Mouse (Mus musculus) CH12.LX (cell line): Measurements from ENCODE around the gene Prkca. TPM values are rescaled to one million over a fixed set of nuclear protein-coding genes. Genes with fewer than 3 reads are reported as not detected.
"Not testable (repeated sequence)": the region's sequence is repeated elsewhere in the genome, so short reads cannot be mapped to it uniquely, and the experiment has no call there.

ENCODE experiments used
- DNase-seq: peaks from one replicate; pipeline ENCODE4 v3.0.0-alpha.2; 2013; ENCODE audit errors: extremely low read depth
- H3K27ac ChIP-seq: 2 replicates; pipeline ENCODE4 v1.5.1; 2012; ENCODE audit warnings: low read depth, mild to moderate bottlenecking, control low read depth, moderate library complexity; ENCODE audit not compliant: insufficient read depth
- H3K27me3 ChIP-seq: replicated peaks from 2 replicates; pipeline ENCODE3; 2012; ENCODE audit warnings: inconsistent platforms
- H3K36me3 ChIP-seq, 2 experiments: replicated peaks in 1 of 2; 2 replicates each; pipeline versions ENCODE3 to v1.6.1; 2012; ENCODE audit warnings: inconsistent platforms in 1 of 2, low read length in 1 of 2, mild to moderate bottlenecking in 1 of 2, mixed read lengths in 1 of 2, moderate library complexity in 1 of 2; ENCODE audit not compliant: control insufficient read depth in 1 of 2, insufficient read depth in 1 of 2
- H3K4me1 ChIP-seq, 2 experiments: 2 replicates each; pipeline ENCODE4 v1.6.1; 2012; ENCODE audit warnings: inconsistent platforms in 1 of 2, moderate library complexity in 1 of 2; ENCODE audit not compliant: insufficient read depth in 2 of 2, control insufficient read depth in 1 of 2
- H3K4me2 ChIP-seq: 2 replicates; pipeline ENCODE4 v1.6.1; 2012; ENCODE audit warnings: low read depth, mild to moderate bottlenecking, control low read depth; ENCODE audit not compliant: poor library complexity, insufficient read depth, severe bottlenecking
- H3K4me3 ChIP-seq, 3 experiments: fragments of 150-350 bp in 1 of 3; sonication (generic) in 1 of 3; replicated peaks in 1 of 3; 2 replicates each; pipeline versions ENCODE3 to v1.5.1; 2011 to 2012; ENCODE audit warnings: low read depth in 2 of 3, low read length in 2 of 3, mild to moderate bottlenecking in 2 of 3, moderate library complexity in 2 of 3, control low read depth in 1 of 3, improper control_type of control experiment in 1 of 3, inconsistent platforms in 1 of 3, mixed read lengths in 1 of 3; ENCODE audit not compliant: poor library complexity in 1 of 3
- H3K79me2 ChIP-seq: replicated peaks from 2 replicates; pipeline ENCODE4 v1.6.1; 2012; ENCODE audit warnings: mild to moderate bottlenecking, moderate library complexity; ENCODE audit not compliant: control insufficient read depth, poor library complexity, insufficient read depth, severe bottlenecking; ENCODE audit errors: extremely low read depth
- H3K9ac ChIP-seq: 2 replicates; pipeline ENCODE4 v1.6.1; 2012; ENCODE audit warnings: low read depth, mild to moderate bottlenecking, control low read depth, moderate library complexity; ENCODE audit not compliant: insufficient read depth
- H3K9me3 ChIP-seq: replicated peaks from 2 replicates; pipeline ENCODE3; 2012; ENCODE audit warnings: low read length, inconsistent platforms, mixed read lengths
- CHD1 ChIP-seq: IDR thresholded peaks from 2 replicates; pipeline ENCODE4 v1.6.1; 2012; ENCODE audit warnings: low read depth, low read length, improper control_type of control experiment, inconsistent platforms
- CHD2 ChIP-seq: IDR thresholded peaks from 2 replicates; pipeline ENCODE4 v1.6.1; 2011; ENCODE audit warnings: low read length, improper control_type of control experiment
- CTCF ChIP-seq, 2 experiments: IDR thresholded peaks in 1 of 2; conservative IDR thresholded peaks in 1 of 2; 2 replicates each; pipeline ENCODE4 v1.5.1; 2011 to 2012; ENCODE audit warnings: low read depth in 2 of 2, low read length in 2 of 2, improper control_type of control experiment in 1 of 2, inconsistent platforms in 1 of 2, mild to moderate bottlenecking in 1 of 2, moderate library complexity in 1 of 2
- ELF1 ChIP-seq: IDR thresholded peaks from 2 replicates; pipeline ENCODE4 v1.6.1; 2014; ENCODE audit warnings: low read depth, mild to moderate bottlenecking, inconsistent platforms, low read length, improper control_type of control experiment
- GABPA ChIP-seq: IDR thresholded peaks from 2 replicates; pipeline ENCODE4 v1.6.1; 2012; ENCODE audit warnings: low read depth, low read length, improper control_type of control experiment, inconsistent platforms; ENCODE audit not compliant: insufficient replicate concordance
- HCFC1 ChIP-seq: IDR thresholded peaks from 2 replicates; pipeline ENCODE4 v1.6.1; 2012; ENCODE audit warnings: low read depth, mild to moderate bottlenecking, inconsistent platforms, low read length, improper control_type of control experiment
- IRF4 ChIP-seq: IDR thresholded peaks from 2 replicates; pipeline ENCODE4 v1.6.1; 2014; ENCODE audit warnings: low read depth, mild to moderate bottlenecking, inconsistent platforms, low read length, improper control_type of control experiment
- MAX ChIP-seq: IDR thresholded peaks from 2 replicates; pipeline ENCODE4 v1.6.1; 2011; ENCODE audit warnings: low read length, improper control_type of control experiment
- MEF2A ChIP-seq: IDR thresholded peaks from 2 replicates; pipeline ENCODE4 v1.6.1; 2014; ENCODE audit warnings: low read depth, mild to moderate bottlenecking, inconsistent platforms, low read length, improper control_type of control experiment, borderline replicate concordance
- MYC ChIP-seq: IDR thresholded peaks from 2 replicates; pipeline ENCODE4 v1.6.1; 2011; ENCODE audit warnings: low read depth, mild to moderate bottlenecking, improper control_type of control experiment, low read length
- NELFE ChIP-seq: IDR thresholded peaks from 2 replicates; pipeline ENCODE4 v1.6.1; 2011; ENCODE audit warnings: low read depth, low read length, improper control_type of control experiment
- NRF1 ChIP-seq: IDR thresholded peaks from 2 replicates; pipeline ENCODE4 v1.6.1; 2014; ENCODE audit warnings: low read depth, mild to moderate bottlenecking, inconsistent platforms, low read length, improper control_type of control experiment, moderate library complexity
- PAX5 ChIP-seq: IDR thresholded peaks from 2 replicates; pipeline ENCODE4 v1.6.1; 2012; ENCODE audit warnings: low read length, inconsistent platforms, mixed read lengths
- RCOR1 ChIP-seq: conservative IDR thresholded peaks from 2 replicates; pipeline ENCODE4 v1.6.1; 2012; ENCODE audit warnings: low read depth, mild to moderate bottlenecking, inconsistent platforms, low read length, improper control_type of control experiment
- UBTF ChIP-seq: IDR thresholded peaks from 2 replicates; pipeline ENCODE4 v1.6.1; 2012; ENCODE audit warnings: low read depth, mild to moderate bottlenecking, inconsistent platforms, low read length, improper control_type of control experiment, moderate library complexity
- USF2 ChIP-seq: conservative IDR thresholded peaks from 2 replicates; pipeline ENCODE4 v1.6.1; 2011; ENCODE audit warnings: low read depth, low read length, improper control_type of control experiment
- ZC3H11A ChIP-seq: IDR thresholded peaks from 2 replicates; pipeline ENCODE4 v1.6.1; 2012; ENCODE audit warnings: low read depth, mild to moderate bottlenecking, inconsistent platforms, low read length, improper control_type of control experiment
- ZKSCAN1 ChIP-seq: IDR thresholded peaks from 2 replicates; pipeline ENCODE4 v1.6.1; 2012; ENCODE audit warnings: low read depth, inconsistent platforms, low read length, improper control_type of control experiment, borderline replicate concordance
- dilution Hi-C: fragments of 300-500 bp; cut with MboI; formaldehyde crosslinking; loops from 2 replicates; pipeline ENCODE4 v1.14.3; 2020; ENCODE audit warnings: low sequenced_read_pairs; ENCODE audit not compliant: extremely low pct_unique_long_range_greater_than_20kb, extremely low pct_ligation_motif_present
- in situ Hi-C: fragments of 300-500 bp; cut with MboI; formaldehyde crosslinking; loops from 3 replicates; pipeline ENCODE4 v1.14.3; 2019; ENCODE audit warnings: low sequenced_read_pairs, low pct_ligation_motif_present, low pct_unique_long_range_greater_than_20kb, mixed read lengths
- polyA plus RNA-seq: library from polyadenylated mRNA; unstranded; fragments of >175 nt; gene quantifications from 2 replicates; pipeline ENCODE4 v1.2.1, GENCODE M21; 2012; ENCODE audit warnings: low read depth; ENCODE audit not compliant: insufficient read length
- total RNA-seq, 2 experiments: library from RNA; depleted of rRNA; stranded (reverse); fragments of 300-350 nt in 1 of 2; fragments of >200 nt in 1 of 2; gene quantifications; 2 replicates each; pipeline ENCODE4 v1.2.3; 2012 to 2014

Gene Prkca
- total and polyA plus RNA-seq, 3 experiments: 40.0 to 107 (median 43.7) TPM

GRCm38 (mm10) chr11:108088063-108088462 lies 255.7 kb downstream of the Prkca start:
- peaks cover 26 to 53% of the 10 kb centered on the region in 2 experiments for H3K4me1 ChIP-seq
- H3K27me3 ChIP-seq: no peaks in the 10 kb centered on the region
- H3K4me2 ChIP-seq: no peak overlapping the region
- DNase-seq: no peak
- H3K27ac ChIP-seq: no peak overlapping the region
- no peak overlapping the region for H3K4me3 ChIP-seq
- dilution Hi-C loops (no loop called here), in situ Hi-C loops (no loop called here)
- H3K36me3 ChIP-seq: peaks cover 0 to 43% of the 10 kb centered on the region in 2 experiments
- TF ChIP-seq IRF4: no peak
- TF ChIP-seq UBTF: no peak
- no peak for TF ChIP-seq NRF1
- H3K9me3 ChIP-seq: no peaks in the 10 kb centered on the region
- H3K79me2 ChIP-seq: no peaks in the 10 kb centered on the region
- H3K9ac ChIP-seq: no peak overlapping the region

GRCm38 (mm10) chr11:108087105-108087700 lies 256.5 kb downstream of the Prkca start:
- dilution Hi-C loops, H3K9ac ChIP-seq, H3K4me3 ChIP-seq, H3K27me3 ChIP-seq, DNase-seq, H3K9me3 ChIP-seq, H3K79me2 ChIP-seq, in situ Hi-C loops, H3K4me2 ChIP-seq, H3K27ac ChIP-seq: not testable (repeated sequence)
- H3K4me1 ChIP-seq: peaks cover 18 to 44% of the 10 kb centered on the region in 2 experiments
- peaks cover 0 to 45% of the 10 kb centered on the region in 2 experiments for H3K36me3 ChIP-seq

DNA sequence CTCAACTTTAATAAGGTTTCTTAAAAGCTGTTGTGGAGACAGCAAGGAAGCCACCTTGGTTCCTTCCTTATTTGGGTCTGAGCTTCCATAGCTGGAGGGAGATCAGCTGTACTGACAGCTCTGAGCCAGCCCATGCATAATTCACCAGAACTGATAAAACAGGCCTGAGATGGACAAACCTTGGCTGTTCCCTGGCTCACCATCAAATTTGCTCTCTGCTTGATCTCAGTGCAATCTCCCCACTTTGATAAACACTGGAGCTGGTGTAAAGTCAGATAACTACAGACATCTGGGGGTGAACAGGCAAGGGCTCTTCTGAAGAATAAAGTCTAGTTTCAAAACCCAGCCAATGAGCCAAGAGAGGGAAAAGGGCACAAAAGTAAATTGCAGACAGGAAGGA lies 261.1 kb downstream of the Prkca start:
- no peaks in the 10 kb centered on the region for H3K79me2 ChIP-seq
- TF ChIP-seq CHD1 (no peak), NELFE (no peak), RCOR1 (no peak), GABPA (no peak), MEF2A (no peak), CHD2 (no peak), PAX5 (no peak), MYC (no peak), NRF1 (no peak), UBTF (no peak), HCFC1 (no peak), CTCF (conservative IDR thresholded peaks at IDR 0.05 in 1 of 2, IDR thresholded peaks at IDR 0.05 in 1 of 2; ENCODE audit: low read depth in 2 of 2, low read length in 2 of 2) (no peak), USF2 (no peak), ELF1 (no peak), ZC3H11A (no peak), ZKSCAN1 (no peak), MAX (no peak)
- no peak for DNase-seq
- no peak overlapping the region for H3K4me3 ChIP-seq
- H3K36me3 ChIP-seq: peaks cover 0 to 63% of the 10 kb centered on the region in 2 experiments
- dilution Hi-C loops (no loop called here), in situ Hi-C loops (no loop called here)
- H3K9me3 ChIP-seq: no peaks in the 10 kb centered on the region
- no peak overlapping the region for H3K4me2 ChIP-seq
- H3K9ac ChIP-seq: no peak overlapping the region
- no peak overlapping the region for H3K27ac ChIP-seq
- no peaks in the 10 kb centered on the region for H3K27me3 ChIP-seq
- H3K4me1 ChIP-seq: peaks cover 5 to 35% of the 10 kb centered on the region in 2 experiments; a peak in 3 of 4 replicates
